Mouse (Mus musculus): ENCODE data around the gene Maz. TPM values are rescaled to one million over a fixed set of nuclear protein-coding genes. Genes with fewer than 3 reads are reported as not detected.

Gene Maz
- polyA plus RNA-seq (2012; rRNA removed) = 157 and 173 TPM in 2 replicates

DNA sequence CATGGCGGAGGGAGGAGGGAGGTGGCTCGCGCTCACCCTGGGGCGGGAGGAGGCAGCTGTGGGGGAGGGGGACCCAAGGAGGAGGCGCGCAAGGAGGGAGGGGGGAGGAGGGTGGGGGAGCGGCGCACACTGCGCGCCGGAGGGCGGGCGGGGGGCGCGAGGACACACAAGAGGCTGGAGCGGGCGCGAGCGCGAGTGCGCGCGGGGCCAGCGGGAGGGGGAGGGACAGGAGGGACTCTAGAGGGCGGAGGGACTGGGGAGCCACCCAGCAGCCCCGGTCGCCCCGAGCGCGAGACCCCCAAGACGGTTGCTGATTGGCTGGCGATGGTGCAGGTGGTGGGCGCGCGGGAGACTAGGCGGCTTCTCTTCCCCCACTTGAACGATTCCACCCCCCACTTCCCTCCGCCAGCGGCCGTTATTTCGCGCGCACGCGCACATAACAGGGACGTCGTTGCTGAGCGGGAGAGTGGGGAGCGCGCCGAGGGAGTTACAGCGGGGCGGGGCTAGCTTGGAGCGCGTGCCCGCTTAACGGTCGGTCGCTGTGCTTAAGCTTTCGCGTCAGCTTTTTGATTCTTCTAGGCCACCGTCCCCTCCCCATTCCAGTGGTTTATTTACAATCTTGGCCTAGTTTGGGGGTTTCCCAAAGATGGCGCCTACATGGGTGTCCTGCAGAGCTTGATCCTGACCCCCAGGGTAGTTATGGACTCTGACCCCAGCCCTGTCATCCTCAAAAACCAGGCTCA is at the start of gene Maz:
Gene Maz (minus strand): TSS at position 54 of the 743 bp plus-strand sequence.
- peaks cover 8% of the 10 kb centered on the region for H3K4me1 ChIP-seq (ENCODE audit: control insufficient read depth, insufficient read depth, low read length)
- TF ChIP-seq CTCF (IDR thresholded peaks at IDR 0.05; ENCODE audit: extremely low read depth, insufficient read depth, low read length) = no peak
- peak; percentile 77; the same call in 1 of the 2 replicates for TF ChIP-seq POLR2A (IDR thresholded peaks at IDR 0.05; ENCODE audit: extremely low read depth, insufficient read depth, low read length)
- peak within 1 kb of the TSS; percentile 60 for H3K4me3 ChIP-seq (ENCODE audit: insufficient read depth, low read length)
- peak within 1 kb of the TSS; percentile 99 for H3K27ac ChIP-seq (ENCODE audit: insufficient read depth, low read length)

DNA sequence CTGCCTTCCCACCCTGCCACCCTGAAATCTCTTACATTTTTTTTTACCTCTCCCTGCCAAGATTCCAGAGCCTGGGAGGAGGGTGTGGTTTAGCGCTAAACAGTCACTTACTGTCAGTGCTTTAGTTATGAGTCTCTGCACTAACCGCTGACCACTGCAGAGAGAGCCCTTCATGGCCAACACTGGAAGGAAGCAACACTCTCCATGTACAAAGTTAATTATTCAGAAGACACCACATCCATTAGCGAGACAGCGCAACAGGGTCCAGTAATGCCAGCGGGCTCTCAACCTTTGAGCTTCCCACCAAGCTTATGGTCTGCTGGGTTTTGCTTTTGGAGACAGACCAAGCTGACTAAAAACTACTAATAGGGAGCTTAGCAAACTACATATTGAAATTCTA is 49.4 kb upstream of the Maz start:
- Histone ChIP-seq H3K27ac (ENCODE audit: insufficient read depth, low read length) (no peak overlapping the region), H3K4me1 (ENCODE audit: control insufficient read depth, insufficient read depth, low read length) (no peaks in the 10 kb centered on the region), H3K4me3 (ENCODE audit: insufficient read depth, low read length) (no peak overlapping the region)
- no peak for TF ChIP-seq POLR2A (IDR thresholded peaks at IDR 0.05; ENCODE audit: extremely low read depth, insufficient read depth, low read length)
- TF ChIP-seq CTCF (IDR thresholded peaks at IDR 0.05; ENCODE audit: extremely low read depth, insufficient read depth, low read length) = no peak

DNA sequence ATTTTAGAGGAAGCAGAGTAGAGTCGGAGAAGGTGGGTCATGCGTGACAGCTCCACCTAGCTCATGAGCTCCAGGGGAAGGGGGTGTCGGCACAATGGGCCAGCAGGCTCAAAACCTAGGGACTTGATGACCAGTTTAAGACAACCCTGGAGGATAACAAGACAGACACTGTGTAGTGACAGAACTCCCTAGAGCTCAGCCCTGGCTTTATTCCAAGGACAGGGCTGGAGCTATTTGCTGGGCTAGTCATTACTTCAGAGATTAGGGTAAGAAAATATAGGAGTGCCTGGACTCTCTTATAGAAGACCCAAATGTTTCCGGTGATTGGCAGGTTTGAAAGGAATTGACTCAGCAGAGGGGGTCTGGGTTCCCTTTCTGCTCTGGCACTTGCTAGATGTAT is 46.4 kb upstream of the Maz start:
- no peak overlapping the region for H3K27ac ChIP-seq (ENCODE audit: insufficient read depth, low read length)
- no peaks in the 10 kb centered on the region for H3K4me1 ChIP-seq (ENCODE audit: control insufficient read depth, insufficient read depth, low read length)
- H3K4me3 ChIP-seq (ENCODE audit: insufficient read depth, low read length) = no peak overlapping the region
- TF ChIP-seq POLR2A (IDR thresholded peaks at IDR 0.05; ENCODE audit: extremely low read depth, insufficient read depth, low read length) = no peak
- TF ChIP-seq CTCF (IDR thresholded peaks at IDR 0.05; ENCODE audit: extremely low read depth, insufficient read depth, low read length) = no peak

DNA sequence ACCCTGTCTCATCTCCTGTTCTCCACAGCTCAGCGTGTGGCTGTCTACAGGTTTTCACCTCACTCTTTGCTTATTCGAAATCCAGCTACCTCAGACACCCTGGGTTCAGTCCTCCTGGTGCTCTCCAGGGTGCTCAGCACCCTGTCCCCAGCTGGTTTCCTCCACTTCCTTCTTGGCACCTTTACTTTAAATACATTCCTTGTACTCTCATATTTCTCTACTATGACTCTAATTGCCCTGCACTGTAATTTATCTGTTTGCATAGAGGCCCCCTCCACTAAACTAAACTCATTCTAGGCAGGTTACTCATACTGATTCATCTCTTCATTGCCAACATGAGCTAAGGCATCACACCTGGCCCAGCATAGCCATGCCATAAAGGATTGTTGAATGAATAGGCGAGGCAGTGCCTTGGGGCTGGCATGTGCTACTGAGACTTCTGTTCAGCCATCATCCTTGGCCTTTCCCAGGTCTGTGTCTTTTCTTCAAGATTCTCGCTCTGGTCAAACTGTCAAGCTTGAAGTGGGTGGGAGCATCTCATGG is 44.1 kb upstream of the Maz start:
- Histone ChIP-seq H3K27ac (ENCODE audit: insufficient read depth, low read length) (no peak overlapping the region), H3K4me3 (ENCODE audit: insufficient read depth, low read length) (no peak overlapping the region), H3K4me1 (ENCODE audit: control insufficient read depth, insufficient read depth, low read length) (no peaks in the 10 kb centered on the region)
- no peak for TF ChIP-seq CTCF (IDR thresholded peaks at IDR 0.05; ENCODE audit: extremely low read depth, insufficient read depth, low read length)
- TF ChIP-seq POLR2A (IDR thresholded peaks at IDR 0.05; ENCODE audit: extremely low read depth, insufficient read depth, low read length) = no peak

DNA sequence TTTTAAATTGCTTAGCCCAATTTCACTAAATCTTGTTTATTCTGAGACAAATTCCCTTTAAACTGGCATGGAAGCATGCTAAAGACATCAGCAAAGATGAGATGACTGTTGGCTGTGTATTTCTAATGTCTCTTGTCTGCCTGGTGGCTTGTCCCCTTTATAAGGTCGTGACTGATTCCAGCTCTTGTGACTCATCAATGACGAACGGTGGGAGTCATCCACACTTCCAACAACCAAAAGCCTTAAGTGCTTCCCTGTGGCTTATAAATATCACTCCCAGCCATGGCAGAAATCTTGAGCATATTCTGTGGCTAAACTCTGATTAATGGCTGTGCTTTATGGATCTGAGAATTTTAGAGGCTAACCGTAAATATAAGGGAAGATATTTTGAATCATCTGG is 39.5 kb upstream of the Maz start:
- Histone ChIP-seq H3K4me3 (ENCODE audit: insufficient read depth, low read length) (no peak overlapping the region), H3K4me1 (ENCODE audit: control insufficient read depth, insufficient read depth, low read length) (no peaks in the 10 kb centered on the region), H3K27ac (ENCODE audit: insufficient read depth, low read length) (no peak overlapping the region)
- TF ChIP-seq POLR2A (IDR thresholded peaks at IDR 0.05; ENCODE audit: extremely low read depth, insufficient read depth, low read length) (no peak), CTCF (IDR thresholded peaks at IDR 0.05; ENCODE audit: extremely low read depth, insufficient read depth, low read length) (no peak)

DNA sequence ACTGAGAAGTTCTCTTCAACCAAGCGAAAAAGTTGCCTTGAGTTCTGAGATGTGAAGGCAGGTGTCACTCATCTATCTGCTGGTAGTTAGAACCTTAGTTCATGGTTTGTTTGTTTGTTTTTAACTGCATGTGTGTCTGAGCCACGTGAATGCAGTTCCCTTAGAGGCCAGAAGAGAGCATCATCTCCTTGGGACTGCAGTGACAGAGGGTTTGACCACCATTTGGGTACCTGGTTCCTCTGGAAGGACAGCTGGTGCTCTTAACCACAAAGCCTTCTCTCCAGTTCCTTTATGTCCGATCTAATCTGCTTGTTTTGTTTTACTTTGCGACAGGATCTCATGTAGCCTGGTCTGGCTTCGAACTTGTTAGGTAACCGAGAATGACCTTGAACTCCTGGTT is 38.7 kb upstream of the Maz start:
- TF ChIP-seq CTCF (IDR thresholded peaks at IDR 0.05; ENCODE audit: extremely low read depth, insufficient read depth, low read length) = no peak
- TF ChIP-seq POLR2A (IDR thresholded peaks at IDR 0.05; ENCODE audit: extremely low read depth, insufficient read depth, low read length) = no peak
- Histone ChIP-seq H3K4me1 (ENCODE audit: control insufficient read depth, insufficient read depth, low read length) (no peaks in the 10 kb centered on the region), H3K4me3 (ENCODE audit: insufficient read depth, low read length) (no peak overlapping the region), H3K27ac (ENCODE audit: insufficient read depth, low read length) (no peak overlapping the region)

DNA sequence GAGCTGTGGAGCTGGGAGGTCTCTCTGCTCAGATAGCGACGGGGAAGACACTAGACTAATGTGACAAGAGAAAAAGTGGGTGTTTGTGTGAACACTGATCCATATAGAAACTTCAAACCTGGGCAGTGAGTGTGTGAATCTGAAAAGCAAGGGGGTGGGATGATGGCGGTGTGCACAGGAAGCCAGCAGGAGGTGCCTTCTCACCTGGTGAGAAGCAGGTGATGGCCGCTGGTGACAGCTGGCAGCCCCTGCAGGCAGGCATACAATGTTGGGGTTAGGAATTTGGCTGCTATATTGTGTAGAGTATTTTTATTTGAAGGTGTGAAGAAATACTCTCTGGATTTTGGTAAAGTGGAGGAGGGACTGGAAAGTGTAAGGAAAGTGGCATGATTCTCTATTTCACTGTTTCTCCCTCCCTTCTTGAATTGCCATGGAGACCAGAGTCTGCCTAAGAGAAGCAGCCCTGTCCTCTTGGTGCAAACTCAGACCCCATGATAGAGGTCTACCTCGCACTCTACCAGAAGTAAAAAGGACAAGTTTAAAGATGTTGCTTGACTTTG is 28.3 kb upstream of the Maz start:
- TF ChIP-seq CTCF (IDR thresholded peaks at IDR 0.05; ENCODE audit: extremely low read depth, insufficient read depth, low read length) = no peak
- TF ChIP-seq POLR2A (IDR thresholded peaks at IDR 0.05; ENCODE audit: extremely low read depth, insufficient read depth, low read length) = no peak
- no peaks in the 10 kb centered on the region for H3K4me1 ChIP-seq (ENCODE audit: control insufficient read depth, insufficient read depth, low read length)
- H3K4me3 ChIP-seq (ENCODE audit: insufficient read depth, low read length) = no peak overlapping the region
- H3K27ac ChIP-seq (ENCODE audit: insufficient read depth, low read length) = no peak overlapping the region

DNA sequence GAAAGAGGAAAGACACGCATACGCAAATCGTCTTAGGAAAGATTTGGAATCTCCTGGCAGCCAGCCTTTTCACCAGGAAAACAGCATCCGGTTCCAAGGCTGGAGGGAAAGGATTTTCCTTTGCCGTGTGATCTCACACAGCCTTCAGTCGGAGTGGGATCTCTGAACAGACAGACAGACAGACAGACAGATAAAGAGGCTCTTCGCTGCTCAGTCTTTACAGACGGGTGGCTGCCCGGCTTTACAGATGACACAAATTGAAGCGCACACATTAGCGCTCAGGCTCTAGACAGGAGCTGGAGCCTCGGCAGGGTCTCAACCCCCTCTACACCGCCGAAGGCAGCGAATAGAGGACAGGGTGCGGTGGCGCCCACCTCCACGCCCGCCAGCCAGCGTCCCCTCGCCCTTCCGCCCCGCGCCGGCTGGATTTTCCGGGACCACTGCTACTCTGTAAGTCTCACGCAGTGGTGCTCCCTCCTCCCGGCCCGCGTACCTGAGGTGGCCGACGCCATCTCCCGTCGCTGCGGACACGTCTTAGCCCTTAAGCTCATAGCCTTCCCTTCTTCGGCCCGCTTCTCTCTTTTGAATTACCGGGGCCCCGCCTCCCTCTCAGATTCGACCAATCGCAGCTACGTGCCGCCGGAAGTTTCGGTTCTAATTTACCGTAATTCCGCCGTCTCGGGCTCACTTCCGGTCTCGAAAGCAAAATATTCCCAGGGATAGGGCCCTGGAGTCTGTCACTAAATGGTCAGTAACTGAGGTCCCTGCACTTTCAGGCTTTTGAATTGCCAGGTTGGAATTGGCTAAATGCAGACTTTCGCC is 15.2 kb upstream of the Maz start, which contains the start of gene Kif22:
Gene Kif22 (minus strand): TSS at position 621 of the 822 bp plus-strand sequence.
- H3K4me3 ChIP-seq (ENCODE audit: insufficient read depth, low read length) = peak within 1 kb of the TSS; percentile 45
- H3K4me1 ChIP-seq (ENCODE audit: control insufficient read depth, insufficient read depth, low read length) = no peaks in the 10 kb centered on the region
- TF ChIP-seq CTCF (IDR thresholded peaks at IDR 0.05; ENCODE audit: extremely low read depth, insufficient read depth, low read length) (no peak), POLR2A (IDR thresholded peaks at IDR 0.05; ENCODE audit: extremely low read depth, insufficient read depth, low read length) (peak; percentile 61)
- no peak within 1 kb of the TSS for H3K27ac ChIP-seq (ENCODE audit: insufficient read depth, low read length)

DNA sequence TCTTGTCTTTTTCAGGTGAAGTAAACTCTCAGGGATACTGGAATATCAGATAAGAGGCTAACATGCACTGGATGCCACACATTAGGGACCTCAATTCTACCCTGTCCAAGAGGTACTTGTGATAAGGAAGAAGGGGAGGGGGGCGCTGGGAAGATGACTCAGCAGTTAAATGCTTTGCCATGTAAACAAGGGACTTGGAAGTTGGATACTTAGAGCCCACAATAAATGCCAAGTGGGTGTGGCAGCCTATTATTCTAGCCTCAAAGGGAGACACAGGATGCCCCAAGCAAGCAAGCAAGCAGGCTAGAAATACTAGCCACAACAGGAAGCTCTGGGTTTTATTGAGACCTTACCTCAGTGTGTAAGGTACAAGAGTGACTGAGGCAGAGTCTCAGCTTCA is 4.4 kb upstream of the Maz start:
- Histone ChIP-seq H3K27ac (ENCODE audit: insufficient read depth, low read length) (no peak overlapping the region), H3K4me1 (ENCODE audit: control insufficient read depth, insufficient read depth, low read length) (no peaks in the 10 kb centered on the region; the same call in 1 of the 2 replicates), H3K4me3 (ENCODE audit: insufficient read depth, low read length) (no peak overlapping the region)
- TF ChIP-seq CTCF (IDR thresholded peaks at IDR 0.05; ENCODE audit: extremely low read depth, insufficient read depth, low read length) = no peak
- no peak for TF ChIP-seq POLR2A (IDR thresholded peaks at IDR 0.05; ENCODE audit: extremely low read depth, insufficient read depth, low read length)

Measured in cortical plate, adult 2 months (tissue).